Mouse (Mus musculus): ENCODE measurements around the gene Gpr142. TPM values are rescaled to one million over a fixed set of nuclear protein-coding genes. Genes with fewer than 3 reads are reported as not detected.

The Gpr142 gene
- polyA plus RNA-seq, 1 experiment = not detected

DNA sequence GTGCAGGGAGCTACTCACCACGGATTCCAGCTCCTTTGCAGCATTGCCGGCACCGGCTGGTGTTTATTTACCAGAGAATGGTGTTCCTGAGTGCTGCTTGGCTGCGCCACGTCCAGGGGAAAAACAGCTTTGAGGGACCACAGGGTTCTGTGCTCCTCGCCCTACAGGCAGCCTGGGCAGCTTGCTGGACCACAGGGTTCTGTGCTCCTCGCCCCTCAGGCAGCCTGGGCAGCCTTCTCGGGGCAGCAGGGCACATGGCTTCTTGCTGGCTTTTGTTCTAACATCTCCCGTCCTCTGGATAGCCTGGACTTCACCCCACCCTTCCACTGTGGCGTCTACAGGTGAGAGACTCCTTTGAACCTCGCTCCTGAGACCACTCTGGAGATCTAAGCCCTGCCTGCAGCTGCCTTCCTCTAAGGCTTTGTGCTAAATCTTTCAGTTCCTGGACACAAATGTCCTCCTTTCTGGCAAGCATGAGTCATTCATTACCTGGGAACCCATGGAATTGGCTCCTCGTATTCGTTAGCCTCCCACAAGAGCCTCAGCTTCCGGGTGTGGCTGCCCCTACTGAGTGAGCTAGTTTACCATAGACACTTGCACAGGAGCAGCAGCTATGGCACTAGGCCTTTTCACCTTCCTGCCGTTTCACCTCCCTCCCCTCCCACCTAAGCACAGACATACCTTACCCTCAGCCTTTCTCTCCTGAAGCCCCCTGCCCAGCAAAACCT, 4.0 kb downstream of the Gpr142 start:
- Histone ChIP-seq H3ac (ENCODE audit: control insufficient read depth, insufficient read length, low read depth) (no peak overlapping the region), H3K36me3 (ENCODE audit: control insufficient read depth, insufficient read depth) (no peaks in the 10 kb centered on the region), H3K79me3 (ENCODE audit: low read depth) (no peaks in the 10 kb centered on the region), H3K79me2 (ENCODE audit: control insufficient read depth, insufficient read depth) (no peaks in the 10 kb centered on the region), H3K4me3 (ENCODE audit: insufficient read depth, poor library complexity, severe bottlenecking) (no peak overlapping the region), H3K27me3 (ENCODE audit: control insufficient read depth, insufficient read depth, insufficient read length) (no peaks in the 10 kb centered on the region)
- no peak for TF ChIP-seq CEBPB (IDR thresholded peaks at IDR 0.05; ENCODE audit: low read depth)
- TF ChIP-seq CTCF (IDR thresholded peaks at IDR 0.05; ENCODE audit: control insufficient read depth, insufficient read depth, insufficient read length) = no peak
- no peak for TF ChIP-seq USF1 (IDR thresholded peaks at IDR 0.05; ENCODE audit: low read depth)
- TF ChIP-seq MYOD1 (IDR thresholded peaks at IDR 0.05; ENCODE audit: control insufficient read depth, insufficient read length, low read depth) = no peak
- no peak for TF ChIP-seq FOSL1 (IDR thresholded peaks at IDR 0.05; ENCODE audit: insufficient read depth, low read length, poor library complexity, severe bottlenecking)
- no peak for TF ChIP-seq MYOG (IDR thresholded peaks at IDR 0.05; ENCODE audit: control insufficient read depth, extremely low read depth, insufficient read length)

DNA sequence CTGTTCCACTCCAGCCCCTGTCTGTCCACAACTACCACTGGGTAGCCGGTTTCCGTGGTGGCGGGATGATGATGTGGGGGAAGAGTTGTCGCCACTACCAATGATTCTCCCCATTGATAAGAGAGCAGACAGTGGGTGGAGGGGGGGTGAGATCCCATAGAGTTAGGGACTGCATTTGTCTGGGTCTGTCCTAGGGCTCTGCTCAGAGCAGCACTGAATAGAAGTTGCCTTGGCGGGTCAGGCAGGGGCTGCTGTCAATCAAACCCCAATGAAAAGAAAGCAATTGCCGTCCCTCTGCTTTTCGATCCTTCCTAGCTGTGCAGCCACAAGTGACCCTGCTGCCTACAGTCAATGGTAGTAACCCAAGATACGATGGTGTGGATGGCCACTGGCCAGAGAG, 5.3 kb downstream of the Gpr142 start:
- H3K4me3 ChIP-seq (ENCODE audit: insufficient read depth, poor library complexity, severe bottlenecking) = no peak overlapping the region
- no peaks in the 10 kb centered on the region for H3K79me2 ChIP-seq (ENCODE audit: control insufficient read depth, insufficient read depth)
- no peak overlapping the region for H3ac ChIP-seq (ENCODE audit: control insufficient read depth, insufficient read length, low read depth)
- TF ChIP-seq CTCF (IDR thresholded peaks at IDR 0.05; ENCODE audit: control insufficient read depth, insufficient read depth, insufficient read length) (no peak), FOSL1 (IDR thresholded peaks at IDR 0.05; ENCODE audit: insufficient read depth, low read length, poor library complexity, severe bottlenecking) (no peak), MAX (IDR thresholded peaks at IDR 0.05) (no peak), MYOG (IDR thresholded peaks at IDR 0.05; ENCODE audit: control insufficient read depth, extremely low read depth, insufficient read length) (no peak), CEBPB (IDR thresholded peaks at IDR 0.05; ENCODE audit: low read depth) (no peak), MYOD1 (IDR thresholded peaks at IDR 0.05; ENCODE audit: control insufficient read depth, insufficient read length, low read depth) (no peak), USF1 (IDR thresholded peaks at IDR 0.05; ENCODE audit: low read depth) (no peak)
- H3K79me3 ChIP-seq (ENCODE audit: low read depth) = no peaks in the 10 kb centered on the region
- no peaks in the 10 kb centered on the region for H3K36me3 ChIP-seq (ENCODE audit: control insufficient read depth, insufficient read depth)
- no peaks in the 10 kb centered on the region for H3K27me3 ChIP-seq (ENCODE audit: control insufficient read depth, insufficient read depth, insufficient read length)

DNA sequence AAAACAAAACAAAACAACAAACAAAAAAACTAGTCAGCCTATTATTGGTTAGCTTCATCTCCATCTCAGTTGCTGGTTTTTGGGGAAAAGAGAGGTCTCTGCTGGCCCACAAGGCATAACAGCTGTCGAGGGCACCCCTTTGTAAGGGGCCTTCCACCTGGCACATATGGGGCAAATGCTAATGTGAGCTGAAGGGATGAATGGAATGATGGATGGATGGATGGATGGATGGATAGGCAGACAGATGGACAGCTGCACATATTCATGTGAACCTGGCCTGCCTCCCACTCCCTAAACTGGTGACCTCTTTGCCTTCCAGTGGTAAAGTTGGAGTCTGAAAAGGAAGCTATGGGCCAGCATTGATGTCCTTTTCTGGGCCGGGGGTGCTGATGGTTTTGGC, 8.3 kb downstream of the Gpr142 start:
- no peaks in the 10 kb centered on the region for H3K36me3 ChIP-seq (ENCODE audit: control insufficient read depth, insufficient read depth)
- H3K79me3 ChIP-seq (ENCODE audit: low read depth) = no peaks in the 10 kb centered on the region
- TF ChIP-seq CTCF (IDR thresholded peaks at IDR 0.05; ENCODE audit: control insufficient read depth, insufficient read depth, insufficient read length) = no peak
- TF ChIP-seq MAX (IDR thresholded peaks at IDR 0.05) = no peak
- TF ChIP-seq MYOG (IDR thresholded peaks at IDR 0.05; ENCODE audit: control insufficient read depth, extremely low read depth, insufficient read length) = no peak
- no peak for TF ChIP-seq MYOD1 (IDR thresholded peaks at IDR 0.05; ENCODE audit: control insufficient read depth, insufficient read length, low read depth)
- no peak for TF ChIP-seq USF1 (IDR thresholded peaks at IDR 0.05; ENCODE audit: low read depth)
- no peak for TF ChIP-seq CEBPB (IDR thresholded peaks at IDR 0.05; ENCODE audit: low read depth)
- TF ChIP-seq FOSL1 (IDR thresholded peaks at IDR 0.05; ENCODE audit: insufficient read depth, low read length, poor library complexity, severe bottlenecking) = no peak
- no peak overlapping the region for H3ac ChIP-seq (ENCODE audit: control insufficient read depth, insufficient read length, low read depth)
- H3K79me2 ChIP-seq (ENCODE audit: control insufficient read depth, insufficient read depth) = no peaks in the 10 kb centered on the region
- H3K27me3 ChIP-seq (ENCODE audit: control insufficient read depth, insufficient read depth, insufficient read length) = no peaks in the 10 kb centered on the region
- H3K4me3 ChIP-seq (ENCODE audit: insufficient read depth, poor library complexity, severe bottlenecking) = no peak overlapping the region

DNA sequence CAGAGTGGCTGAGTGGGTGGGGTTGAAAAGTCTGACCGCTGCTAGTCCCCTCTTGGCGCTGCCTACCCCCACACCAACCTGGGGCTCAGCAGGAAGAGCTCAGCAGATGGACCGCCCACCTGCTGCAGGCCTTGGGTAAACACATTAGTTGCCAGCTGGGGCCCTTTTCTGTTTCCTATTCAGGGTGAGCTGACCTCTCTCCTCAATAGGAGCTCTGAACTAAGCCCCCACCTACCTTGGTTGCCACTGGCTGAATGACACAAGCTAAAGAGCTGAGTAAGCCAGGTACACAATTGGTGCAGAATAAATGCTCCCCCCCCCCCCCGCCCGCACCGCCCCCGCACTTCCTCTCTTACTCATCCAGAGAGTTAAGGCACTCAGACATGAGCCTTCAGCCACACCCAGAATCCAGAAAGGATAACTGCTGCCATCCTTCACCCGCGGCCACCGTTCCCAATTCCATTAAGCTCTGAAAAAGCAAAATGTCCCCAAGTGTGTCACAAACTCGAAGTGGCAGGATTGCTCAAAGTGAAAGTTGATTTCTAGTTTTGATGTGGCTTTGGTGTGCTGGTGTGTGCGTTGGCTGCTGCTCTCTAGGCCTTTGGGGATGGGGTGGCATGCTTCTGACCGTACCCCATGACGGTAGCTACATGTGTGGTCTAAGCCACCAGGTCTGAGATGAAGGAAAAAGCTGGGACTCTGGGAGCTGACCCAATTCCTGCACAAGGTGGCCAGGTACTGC, 9.1 kb downstream of the Gpr142 start:
- no peaks in the 10 kb centered on the region for H3K27me3 ChIP-seq (ENCODE audit: control insufficient read depth, insufficient read depth, insufficient read length)
- H3K36me3 ChIP-seq (ENCODE audit: control insufficient read depth, insufficient read depth) = no peaks in the 10 kb centered on the region
- no peak overlapping the region for H3K4me3 ChIP-seq (ENCODE audit: insufficient read depth, poor library complexity, severe bottlenecking)
- TF ChIP-seq MYOG (IDR thresholded peaks at IDR 0.05; ENCODE audit: control insufficient read depth, extremely low read depth, insufficient read length) (no peak), FOSL1 (IDR thresholded peaks at IDR 0.05; ENCODE audit: insufficient read depth, low read length, poor library complexity, severe bottlenecking) (no peak), MYOD1 (IDR thresholded peaks at IDR 0.05; ENCODE audit: control insufficient read depth, insufficient read length, low read depth) (no peak), MAX (IDR thresholded peaks at IDR 0.05) (no peak), CTCF (IDR thresholded peaks at IDR 0.05; ENCODE audit: control insufficient read depth, insufficient read depth, insufficient read length) (no peak), CEBPB (IDR thresholded peaks at IDR 0.05; ENCODE audit: low read depth) (no peak), USF1 (IDR thresholded peaks at IDR 0.05; ENCODE audit: low read depth) (no peak)
- no peak overlapping the region for H3ac ChIP-seq (ENCODE audit: control insufficient read depth, insufficient read length, low read depth)
- H3K79me2 ChIP-seq (ENCODE audit: control insufficient read depth, insufficient read depth) = no peaks in the 10 kb centered on the region
- no peaks in the 10 kb centered on the region for H3K79me3 ChIP-seq (ENCODE audit: low read depth)

DNA sequence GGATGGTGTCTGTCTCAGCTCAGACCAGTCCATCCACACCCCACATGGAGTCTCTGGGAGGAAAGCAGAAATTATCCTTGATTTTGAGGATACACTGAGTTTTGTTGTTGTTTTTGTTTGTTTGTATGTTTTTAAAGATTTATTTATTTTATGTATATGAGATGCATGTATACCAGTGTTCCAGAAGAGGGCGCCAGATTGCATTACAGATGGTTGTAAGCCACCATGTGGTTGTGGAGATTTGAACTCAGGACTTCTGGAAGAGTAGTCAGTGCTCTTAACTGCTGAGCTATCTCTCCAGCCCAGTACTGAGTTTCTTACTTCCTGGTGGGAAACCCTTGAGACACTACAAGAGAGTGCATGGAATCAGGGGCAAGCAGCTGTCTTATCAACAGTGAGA, 10.6 kb downstream of the Gpr142 start:
- H3K36me3 ChIP-seq (ENCODE audit: control insufficient read depth, insufficient read depth) = no peaks in the 10 kb centered on the region
- H3K27me3 ChIP-seq (ENCODE audit: control insufficient read depth, insufficient read depth, insufficient read length) = no peaks in the 10 kb centered on the region
- no peaks in the 10 kb centered on the region for H3K79me2 ChIP-seq (ENCODE audit: control insufficient read depth, insufficient read depth)
- no peak overlapping the region for H3K4me3 ChIP-seq (ENCODE audit: insufficient read depth, poor library complexity, severe bottlenecking)
- no peak overlapping the region for H3ac ChIP-seq (ENCODE audit: control insufficient read depth, insufficient read length, low read depth)
- no peaks in the 10 kb centered on the region for H3K79me3 ChIP-seq (ENCODE audit: low read depth)
- TF ChIP-seq USF1 (IDR thresholded peaks at IDR 0.05; ENCODE audit: low read depth) = no peak
- TF ChIP-seq CTCF (IDR thresholded peaks at IDR 0.05; ENCODE audit: control insufficient read depth, insufficient read depth, insufficient read length) = no peak
- TF ChIP-seq MAX (IDR thresholded peaks at IDR 0.05) = no peak
- TF ChIP-seq FOSL1 (IDR thresholded peaks at IDR 0.05; ENCODE audit: insufficient read depth, low read length, poor library complexity, severe bottlenecking) = no peak
- TF ChIP-seq MYOD1 (IDR thresholded peaks at IDR 0.05; ENCODE audit: control insufficient read depth, insufficient read length, low read depth) = no peak
- TF ChIP-seq MYOG (IDR thresholded peaks at IDR 0.05; ENCODE audit: control insufficient read depth, extremely low read depth, insufficient read length) = no peak
- no peak for TF ChIP-seq CEBPB (IDR thresholded peaks at IDR 0.05; ENCODE audit: low read depth)
